Mouse (Mus musculus) ZHBTc4 (cell line): ENCODE measurements around the gene Tuba3a.
"Not testable (repeated sequence)": the region's sequence is repeated elsewhere in the genome, so short reads cannot be mapped to it uniquely, and the experiment has no call there.

ENCODE experiments used
- DNase-seq: peaks from one replicate; pipeline ENCODE4 v3.0.0-alpha.2; 2011; ENCODE audit warnings: low read depth, low spot score

Gene Tuba3a

DNA sequence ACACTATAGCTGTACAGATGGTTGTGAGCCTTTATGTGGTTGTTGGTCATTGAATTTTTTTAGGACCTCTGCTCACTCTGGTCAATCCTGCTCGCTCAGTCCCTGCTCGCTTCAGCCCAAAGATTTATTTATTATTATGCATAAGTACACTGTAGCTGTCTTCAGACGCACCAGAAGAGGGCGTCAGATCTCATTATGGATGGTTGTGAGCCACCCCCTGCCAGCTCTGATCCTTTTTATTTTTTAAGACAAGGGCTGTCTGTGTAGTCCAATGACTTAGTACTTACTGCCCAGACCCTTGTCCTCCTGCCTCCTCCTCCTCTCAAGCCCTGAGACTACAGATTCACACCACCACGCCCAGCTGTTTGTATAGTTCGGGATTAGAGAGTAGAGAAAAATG lies 19.2 kb downstream of the Tuba3a start:
- DNase-seq: not testable (repeated sequence)

DNA sequence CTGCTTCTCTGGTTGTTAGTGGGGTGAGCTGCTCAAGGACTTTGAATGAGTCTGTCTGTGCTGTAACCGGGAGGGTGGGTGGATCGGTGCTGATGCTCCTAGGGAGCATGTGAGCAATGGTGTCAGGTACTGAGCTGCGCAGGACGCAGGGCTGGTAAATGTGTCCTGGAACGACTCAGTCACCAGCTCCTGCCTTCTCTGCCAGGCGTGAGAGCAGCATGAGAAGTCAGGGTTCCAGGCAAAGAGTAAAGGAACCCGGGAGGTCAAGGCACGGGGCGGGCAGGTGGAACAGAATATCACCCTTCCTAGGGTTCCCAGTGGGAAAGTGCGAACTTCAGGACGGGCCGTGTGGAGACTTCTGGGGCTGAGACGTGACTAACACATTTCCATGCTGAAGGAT lies 19.8 kb downstream of the Tuba3a start:
- no peak for DNase-seq

DNA sequence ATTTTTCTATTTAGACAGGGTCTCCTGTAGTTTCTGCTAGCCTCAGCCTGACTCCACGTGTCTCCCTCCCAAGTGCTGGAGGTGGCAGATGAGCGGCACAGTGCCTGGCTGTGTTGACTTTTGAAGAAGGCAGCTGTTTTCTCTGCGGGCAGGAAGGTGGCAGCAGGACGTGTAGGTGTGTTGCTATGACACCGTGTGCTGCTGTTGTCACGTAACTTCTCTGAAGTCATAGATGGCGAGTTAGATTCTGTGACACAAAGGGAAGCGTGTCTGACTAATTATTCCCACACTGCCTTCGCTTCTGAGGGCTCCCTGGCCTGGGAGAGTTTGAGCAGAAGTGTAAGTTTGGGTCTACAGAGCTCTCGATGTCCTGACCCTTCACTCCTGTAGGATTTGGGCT lies 20.6 kb downstream of the Tuba3a start:
- no peak for DNase-seq

DNA sequence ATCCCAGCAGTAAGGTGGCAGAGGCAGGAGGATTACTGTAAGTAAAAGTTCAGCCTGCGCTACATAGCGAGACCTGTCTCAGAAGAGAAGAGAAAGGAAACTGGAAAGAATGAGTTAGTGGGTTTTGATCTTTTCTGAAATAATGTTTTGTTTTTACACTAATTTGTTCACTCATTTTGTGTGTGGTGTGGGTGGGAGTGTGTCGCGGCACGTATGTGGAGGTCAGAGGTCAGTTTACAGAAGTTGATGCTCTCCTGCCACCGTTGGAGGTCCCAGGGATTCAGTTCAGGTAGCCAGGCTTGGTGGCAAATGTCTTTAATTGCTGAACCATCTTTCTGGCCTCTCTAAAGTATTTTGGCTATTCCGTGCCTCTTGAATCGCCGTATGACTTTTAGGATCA lies 21.6 kb downstream of the Tuba3a start:
- no peak for DNase-seq

DNA sequence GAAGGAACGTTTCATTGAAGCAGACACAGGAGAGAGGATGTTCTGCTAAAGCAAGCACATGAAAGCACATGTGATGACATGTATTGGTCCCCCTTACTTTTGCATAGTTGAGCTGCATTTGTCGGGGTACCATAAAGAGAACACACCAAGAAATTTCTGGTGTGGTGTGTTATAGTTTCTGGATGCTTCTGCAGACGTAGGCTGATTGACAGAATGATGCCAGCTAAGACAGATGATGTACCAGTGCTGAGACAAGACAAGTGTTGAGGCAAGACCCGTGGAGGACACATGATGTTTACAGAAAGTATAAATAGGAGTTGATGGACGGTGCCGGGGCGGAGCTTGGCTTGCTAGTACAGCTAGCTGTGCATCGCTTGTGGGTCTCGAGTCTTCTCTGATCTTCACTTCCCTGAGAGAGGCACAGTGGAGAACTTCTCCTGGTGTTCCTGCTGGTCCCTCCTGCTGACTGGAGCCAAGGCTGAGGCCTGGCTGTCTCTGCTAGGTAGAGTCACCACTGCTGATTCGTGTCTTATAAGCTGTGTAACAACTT lies 25.8 kb downstream of the Tuba3a start:
- DNase-seq: no peak

DNA sequence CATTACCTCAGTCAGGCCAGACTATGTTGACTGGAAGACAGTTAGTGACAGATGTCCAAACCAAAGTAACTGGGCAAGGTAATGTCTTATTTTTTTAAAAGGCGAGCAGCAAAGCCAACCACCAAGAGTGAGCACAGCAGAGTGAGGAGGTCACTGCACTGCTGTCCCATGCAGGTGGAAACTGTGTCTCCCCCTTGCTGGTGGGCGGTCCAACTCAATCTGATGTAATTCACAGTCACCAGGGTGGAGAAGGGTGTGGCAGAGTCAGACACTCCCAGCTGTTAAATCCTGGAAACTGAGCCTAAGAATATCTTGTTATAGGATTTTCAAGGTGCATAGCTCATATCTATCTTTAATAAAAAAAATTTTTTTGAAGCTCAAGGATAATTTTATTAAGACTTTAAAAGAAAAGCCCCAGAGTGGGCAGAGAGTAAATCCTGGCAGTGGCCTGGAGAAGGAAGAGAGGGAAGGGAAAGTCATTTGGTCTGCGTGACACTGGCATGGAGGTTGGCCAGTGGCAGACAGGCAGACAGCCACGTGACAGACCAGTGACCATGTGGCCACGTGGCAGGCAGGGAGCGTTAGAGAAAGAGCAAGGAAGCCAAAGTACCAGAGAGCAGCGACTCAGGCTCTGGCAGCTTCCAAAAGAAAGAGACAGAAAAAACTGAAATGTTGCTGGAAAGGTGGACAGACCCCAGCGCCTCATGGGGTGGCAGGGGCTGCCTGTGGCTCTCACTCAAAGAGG lies 29.4 kb downstream of the Tuba3a start:
- no peak for DNase-seq

DNA sequence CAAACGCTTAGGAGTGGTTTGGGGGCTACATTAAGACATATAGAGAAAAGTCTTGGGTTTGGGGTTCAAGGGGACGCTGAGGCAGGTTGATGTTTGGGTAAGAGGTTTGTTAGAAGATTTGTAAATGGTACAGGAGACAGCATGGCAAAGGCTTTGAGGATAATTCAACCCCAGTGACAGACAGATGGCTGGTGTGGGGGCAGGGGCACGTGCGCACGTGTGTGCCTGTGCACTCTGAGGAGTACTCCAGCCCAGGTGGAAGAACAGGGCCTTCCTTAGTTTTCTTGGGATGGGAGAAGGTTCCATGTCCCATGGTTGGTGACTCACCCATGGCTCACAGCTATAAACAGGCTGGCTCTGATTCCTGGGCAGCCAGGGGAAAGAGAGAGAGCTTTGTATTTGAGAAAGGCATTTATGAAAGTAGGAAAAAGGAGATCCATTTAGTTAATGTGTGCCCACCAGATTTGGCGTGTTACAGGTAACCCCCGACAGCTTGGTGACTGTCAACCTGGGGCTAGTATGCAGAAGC lies 30.3 kb downstream of the Tuba3a start:
- no peak for DNase-seq

DNA sequence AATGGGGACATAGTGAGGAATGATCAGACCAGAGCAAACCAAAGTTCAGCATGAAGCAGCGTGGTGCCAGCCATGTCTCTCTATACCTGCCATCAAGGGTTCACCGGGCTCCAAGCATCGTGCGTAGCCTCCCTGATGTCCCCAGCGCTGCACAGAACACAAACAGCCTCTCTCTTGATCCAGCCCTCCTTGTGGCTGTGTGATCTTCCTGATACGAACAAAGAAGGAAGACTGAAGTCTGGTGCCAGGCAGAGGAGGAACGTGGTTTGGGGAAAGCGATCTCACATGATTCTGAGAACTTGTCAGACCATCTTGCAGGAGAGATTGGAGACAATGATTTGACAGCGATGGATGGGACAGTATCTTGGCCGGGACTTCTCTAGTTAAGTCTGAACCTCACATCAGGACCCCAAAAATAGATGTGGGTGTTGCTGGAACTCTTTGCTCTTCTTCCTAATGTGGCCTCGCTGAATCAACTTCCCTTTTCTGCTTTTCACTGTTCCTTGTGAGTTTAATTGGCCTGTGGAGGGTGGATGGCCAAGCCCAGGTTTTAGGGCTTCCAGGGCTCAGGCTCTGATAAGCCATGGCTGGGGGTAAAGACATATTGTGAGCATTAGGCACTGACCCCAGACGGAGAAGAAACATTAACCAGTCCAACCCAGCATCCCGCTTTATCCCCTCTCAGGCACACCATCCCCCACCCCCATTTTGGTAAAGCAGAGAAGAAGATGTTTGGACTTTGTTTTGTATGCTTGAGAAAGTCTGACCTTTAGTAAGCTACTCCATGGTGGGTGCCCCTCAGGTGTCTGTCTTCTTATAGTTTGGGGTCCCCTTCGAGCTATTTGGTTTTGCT lies 31.8 kb downstream of the Tuba3a start:
- DNase-seq: no peak

DNA sequence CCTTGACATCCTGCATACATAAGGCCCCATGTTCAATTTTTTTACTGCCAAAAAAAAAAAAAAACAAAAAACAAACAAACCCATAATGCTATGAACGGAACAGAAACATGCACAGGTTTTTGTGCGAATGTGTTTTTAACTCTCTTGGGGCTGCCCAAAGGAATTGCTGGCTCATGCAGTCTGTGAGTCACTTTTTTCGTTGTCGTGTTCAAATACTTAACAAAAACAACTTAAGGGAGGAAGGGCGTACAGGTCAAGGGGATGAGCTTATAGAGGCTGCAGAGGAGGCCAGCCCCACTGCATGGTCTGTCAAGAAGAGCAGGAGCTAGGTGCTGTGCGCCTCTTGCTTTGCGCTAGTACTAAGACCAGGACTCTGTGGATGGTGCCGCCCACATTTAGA lies 33.1 kb downstream of the Tuba3a start:
- no peak for DNase-seq

DNA sequence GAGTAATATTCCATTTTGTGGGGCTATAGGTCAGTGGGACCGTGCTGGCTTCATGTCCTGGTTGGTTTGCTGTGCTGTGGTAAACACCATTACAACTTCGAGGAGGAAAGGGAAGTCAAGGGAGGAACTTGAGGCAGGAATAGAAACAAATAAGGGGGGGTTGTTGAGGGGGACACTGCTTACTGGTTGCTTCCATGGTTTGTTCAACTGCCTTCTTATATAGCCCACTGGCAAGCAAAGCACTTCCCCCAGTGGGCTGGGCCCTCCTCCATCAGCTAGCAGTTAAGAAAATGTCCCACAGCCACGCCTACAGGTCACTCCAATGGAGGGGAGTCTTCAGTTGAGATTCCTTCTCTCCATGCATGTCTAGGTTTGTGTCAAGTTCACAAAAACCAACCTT lies 33.6 kb downstream of the Tuba3a start:
- DNase-seq: no peak

DNA sequence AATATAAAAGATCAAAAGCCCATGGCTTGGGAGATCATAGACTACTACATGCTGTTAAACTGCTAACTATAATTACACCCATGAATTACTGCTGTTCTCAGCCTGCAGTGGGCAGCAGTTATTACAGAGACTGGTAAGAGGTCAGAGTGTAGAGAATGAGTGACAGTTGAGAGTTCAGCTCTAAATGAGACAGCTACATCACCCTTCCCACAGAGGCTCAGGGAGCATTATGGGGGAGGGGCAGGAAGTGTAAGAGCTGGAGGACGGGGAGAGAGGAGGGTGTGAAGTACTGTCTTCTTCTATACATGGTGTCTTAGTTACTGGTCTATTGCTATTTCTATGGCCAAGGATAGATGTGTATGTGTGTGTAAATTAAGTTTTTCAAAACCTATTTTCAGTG lies 41.3 kb downstream of the Tuba3a start:
- DNase-seq: no peak

DNA sequence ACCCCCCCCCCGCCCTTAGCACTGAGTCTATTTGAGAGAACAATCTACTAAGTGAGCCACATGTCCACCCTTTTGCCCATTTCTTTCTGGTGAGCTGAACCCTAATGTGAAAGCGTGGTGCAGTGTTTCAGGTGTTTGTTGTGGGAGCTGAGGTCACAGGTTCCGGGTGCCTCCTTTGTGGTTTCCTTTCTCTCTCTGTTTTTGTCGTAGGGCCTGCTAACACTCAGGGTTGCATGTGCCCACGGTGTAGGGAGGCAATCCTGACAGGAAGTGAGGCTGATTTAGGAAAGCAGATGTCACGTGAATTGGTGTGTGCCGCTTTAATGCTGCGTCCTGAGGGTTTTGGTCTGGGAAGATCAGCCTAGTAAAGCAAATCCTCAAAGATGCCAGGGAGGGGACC lies 44.3 kb downstream of the Tuba3a start:
- no peak for DNase-seq

DNA sequence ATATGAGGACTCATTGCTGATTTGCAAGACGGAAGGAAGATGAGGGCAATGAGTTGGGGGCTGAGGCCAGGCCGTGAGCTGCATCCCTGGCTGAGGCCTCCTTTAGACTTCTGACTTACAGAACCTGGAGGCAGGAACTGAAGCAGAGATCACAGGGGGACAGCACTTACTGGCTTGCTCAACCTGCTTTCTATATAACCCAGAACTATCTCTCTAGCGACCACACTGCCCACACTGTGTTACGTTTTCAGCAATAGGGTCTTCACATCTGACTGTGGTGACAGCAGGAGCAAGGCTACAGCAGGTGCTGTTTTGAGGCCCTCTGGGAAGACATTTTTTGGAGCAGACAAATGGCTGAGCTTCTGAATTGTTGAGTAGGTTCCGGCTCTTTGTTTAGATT lies 45.2 kb downstream of the Tuba3a start:
- no peak for DNase-seq

DNA sequence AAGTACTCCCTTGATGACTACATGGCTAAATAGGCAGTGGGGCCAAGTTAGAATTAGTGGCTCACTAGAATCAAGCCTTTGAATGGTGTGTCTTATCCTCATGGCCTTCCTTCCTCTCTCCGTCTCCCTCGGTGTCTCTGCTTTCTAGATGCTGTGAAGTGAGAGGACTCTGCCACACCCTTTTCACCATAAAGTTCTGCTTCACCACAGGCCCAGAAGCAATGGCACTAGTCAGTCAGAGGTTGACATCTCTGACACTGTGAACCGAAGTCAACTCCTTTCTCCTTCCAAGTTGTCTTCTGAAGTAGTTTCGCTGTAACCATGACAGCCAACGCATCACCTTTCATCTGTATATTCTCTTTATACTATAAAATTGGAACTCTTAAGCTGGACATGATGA lies 46.3 kb downstream of the Tuba3a start:
- DNase-seq: no peak

DNA sequence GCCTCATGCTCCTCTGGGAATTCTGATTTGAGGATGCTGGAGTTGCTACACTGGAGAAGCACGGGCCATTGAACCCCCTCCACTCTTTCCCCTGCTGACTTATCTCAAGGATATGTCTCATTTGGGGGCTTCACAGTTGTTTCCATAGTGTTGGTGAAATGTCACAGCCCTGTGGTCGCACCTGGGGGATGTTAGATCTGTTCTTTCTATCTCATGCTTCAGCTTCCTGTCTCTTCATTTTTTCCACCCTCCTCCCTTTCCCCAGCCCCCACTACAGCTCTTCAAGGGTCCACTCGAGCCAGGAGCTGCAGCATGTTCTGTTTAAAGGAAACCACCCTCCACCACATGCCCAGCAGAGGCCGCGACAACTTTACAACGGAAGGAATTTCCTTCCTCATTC lies 47.4 kb downstream of the Tuba3a start:
- DNase-seq: no peak

DNA sequence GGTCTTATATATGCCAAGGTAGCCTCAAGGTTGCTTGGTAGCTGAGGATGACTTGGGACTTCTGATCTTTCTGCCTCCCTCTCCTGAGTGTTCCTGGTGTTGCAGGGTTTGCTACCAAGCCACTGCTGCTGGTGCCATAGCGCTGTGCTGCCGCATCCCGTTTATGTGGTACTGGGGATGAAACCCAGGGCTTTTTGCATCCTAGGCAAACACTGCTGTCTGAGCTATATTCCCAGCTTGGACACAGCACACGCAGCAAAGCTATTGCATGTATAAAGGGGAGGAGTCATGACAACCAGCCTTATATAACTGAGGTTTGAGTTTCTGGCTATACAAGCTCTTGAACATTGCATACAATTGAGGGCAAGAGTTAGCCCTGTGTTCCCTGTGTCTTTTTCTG lies 48.4 kb downstream of the Tuba3a start:
- no peak for DNase-seq

DNA sequence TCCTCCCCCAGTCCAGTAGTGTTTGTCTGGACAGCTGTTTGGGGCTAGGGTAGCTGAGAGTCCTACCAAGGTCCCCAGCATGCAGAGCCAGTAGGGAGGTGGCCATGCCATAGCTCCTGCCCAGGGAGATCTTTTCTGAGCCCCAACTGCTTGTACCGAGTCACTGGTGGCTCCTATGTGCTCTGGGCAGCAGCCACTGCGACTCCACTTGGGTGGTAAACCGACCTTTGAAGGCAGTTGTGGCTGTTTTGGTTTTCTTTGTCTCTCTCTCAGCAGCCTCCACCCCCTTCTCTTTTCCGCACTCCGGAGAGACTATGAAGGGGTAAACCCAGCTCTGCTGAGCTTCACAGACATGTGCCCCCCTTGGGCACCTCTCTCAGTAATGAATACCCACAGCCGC lies 49.1 kb downstream of the Tuba3a start, which contains the start of gene Cd27:
TSS of gene Cd27 (minus strand) at position 229 of the 400 bp plus-strand sequence.
- DNase-seq: no peak

DNA sequence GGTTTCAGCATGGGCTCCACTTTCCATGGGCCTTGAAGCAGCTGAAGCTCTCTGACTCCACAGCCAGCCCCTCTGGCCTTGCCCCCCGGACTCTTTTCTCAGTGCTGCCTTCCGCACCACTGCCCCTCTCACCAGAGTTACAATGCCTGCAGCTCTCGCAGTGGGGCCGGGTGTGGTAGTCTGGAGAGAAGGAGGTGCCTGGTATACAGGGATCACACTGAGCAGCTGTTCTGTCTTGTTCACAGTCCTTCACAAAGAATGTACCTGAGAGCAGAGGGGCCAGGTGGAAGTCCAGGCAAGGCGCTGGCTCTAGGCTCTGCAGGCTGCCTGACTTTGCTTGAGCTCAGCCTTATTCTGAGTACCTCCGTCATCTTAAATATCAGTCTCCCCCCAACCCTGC lies 49.5 kb downstream of the Tuba3a start:
- no peak for DNase-seq

DNA sequence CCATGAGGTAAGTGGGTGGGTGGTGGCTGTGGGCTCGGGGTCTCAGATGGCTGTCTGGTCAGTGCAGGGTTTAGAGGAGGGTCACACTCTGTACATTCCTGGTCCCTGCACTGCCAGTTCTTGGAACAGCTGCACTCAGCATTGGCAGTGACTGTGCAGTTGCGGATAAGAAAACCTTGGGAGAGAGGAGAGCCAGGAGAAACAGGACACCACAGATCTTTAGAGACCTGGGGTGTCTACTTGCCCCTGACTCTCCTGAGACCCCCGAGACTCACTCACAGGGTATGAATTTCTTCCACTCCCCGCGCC lies 51.4 kb downstream of the Tuba3a start:
- DNase-seq: no peak

DNA sequence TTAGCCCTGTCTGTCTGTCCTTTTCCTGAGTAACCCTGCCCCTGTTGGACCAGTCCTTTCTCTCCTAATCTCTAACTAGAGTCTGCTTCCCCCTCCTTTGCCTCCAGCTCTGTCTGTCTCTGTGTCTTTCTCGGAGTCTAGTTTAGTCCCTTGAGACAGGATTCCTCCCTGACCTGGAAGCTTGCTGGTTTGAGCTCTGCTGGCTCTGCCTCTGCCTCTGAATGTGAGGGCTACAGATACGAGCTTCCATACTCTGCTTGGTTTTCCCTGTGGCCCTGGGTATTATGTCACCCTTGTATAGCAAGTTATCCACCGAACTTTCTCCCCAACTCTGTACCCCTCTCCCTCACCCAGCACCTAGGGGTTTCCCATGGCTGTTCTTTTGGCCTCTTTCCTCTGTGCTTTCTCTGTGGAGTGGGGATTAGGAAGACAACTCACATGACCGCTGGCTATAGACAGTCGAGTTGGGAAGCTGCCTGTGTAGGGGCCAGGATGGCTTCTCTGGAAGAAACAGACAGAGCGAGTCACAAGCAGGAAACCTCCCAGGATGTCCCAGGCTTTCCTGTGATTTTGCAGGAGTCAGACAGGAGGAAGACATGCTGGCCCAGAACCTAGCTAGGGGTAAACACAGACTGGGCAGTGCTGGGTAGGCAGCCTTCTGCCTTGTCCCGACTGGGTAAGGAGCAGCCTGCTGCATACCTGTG lies 51.9 kb downstream of the Tuba3a start:
- DNase-seq: no peak

DNA sequence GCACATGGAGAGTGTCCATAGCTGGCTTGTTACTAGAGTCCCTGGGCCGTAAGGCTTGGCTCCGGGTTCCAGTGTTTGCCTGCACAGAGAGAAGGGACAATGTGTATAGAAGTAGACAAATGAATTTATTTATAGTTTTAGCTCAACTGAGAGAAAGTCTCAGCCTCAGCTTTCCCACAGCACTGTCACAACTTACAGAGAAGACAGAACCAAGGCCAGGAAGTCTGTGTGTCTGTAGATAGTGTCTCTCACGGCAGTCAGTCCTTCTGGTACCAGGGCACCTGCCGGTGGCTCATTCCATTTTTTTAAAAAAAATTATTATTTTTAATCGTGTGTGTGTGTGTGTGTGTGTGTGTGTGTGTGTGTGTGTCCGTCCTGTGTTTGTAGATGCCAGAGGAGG lies 53.3 kb downstream of the Tuba3a start:
- DNase-seq: no peak

DNA sequence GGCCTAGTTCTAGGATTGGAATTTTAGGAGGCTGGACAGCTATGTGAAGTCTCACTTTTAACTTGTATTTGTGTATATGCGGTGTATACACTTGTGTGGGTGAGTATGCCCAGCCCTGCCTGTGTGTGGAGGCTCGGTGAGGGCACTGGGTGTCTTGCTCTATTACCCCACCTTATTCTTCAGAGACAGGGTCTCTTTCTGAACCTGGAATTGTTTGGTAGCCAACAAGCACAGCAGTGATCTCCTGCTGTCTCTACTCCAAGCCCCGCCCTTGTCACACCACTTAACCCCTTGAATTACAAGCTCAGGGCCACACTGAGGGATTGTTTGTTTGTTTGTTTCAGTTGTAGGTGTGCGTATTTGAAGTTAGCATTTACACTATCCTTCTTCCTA lies 53.8 kb downstream of the Tuba3a start:
- DNase-seq: no peak
